Mouse (Mus musculus) embryonic facial prominence, embryonic 14.5 days (tissue): Measurements from ENCODE around the gene Olfr237-ps1. TPM values are rescaled to one million over a fixed set of nuclear protein-coding genes. Genes with fewer than 3 reads are reported as not detected.
"Not testable (repeated sequence)": the region's sequence is repeated elsewhere in the genome, so short reads cannot be mapped to it uniquely, and the experiment has no call there.

Experiments used
- ATAC-seq: fragments of 200-750 bp; cut with Nextera tagmentation; 2 replicates; pipeline ENCODE4 v1.8.0; 2017; ENCODE audit warnings: low read depth, moderate number of reproducible peaks, moderate TSS enrichment
- DNase-seq: peaks from one replicate; pipeline ENCODE4 v3.0.0-alpha.2; 2015; ENCODE audit warnings: low spot score
- H3K27ac ChIP-seq: fragments of 300-500 bp; sonication (generic); replicated peaks from 2 replicates; pipeline ENCODE4 v1.5.1; 2014; ENCODE audit warnings: low read depth, mild to moderate bottlenecking, low read length, moderate library complexity
- H3K27me3 ChIP-seq: fragments of 300-500 bp; sonication (generic); replicated peaks from 2 replicates; pipeline ENCODE4 v1.6.1; 2014; ENCODE audit warnings: low read length; ENCODE audit not compliant: control insufficient read depth, insufficient read depth
- H3K36me3 ChIP-seq: fragments of 300-500 bp; sonication (generic); 2 replicates; pipeline ENCODE4 v1.6.1; 2014; ENCODE audit warnings: low read length, mixed read lengths; ENCODE audit not compliant: control insufficient read depth, insufficient read depth
- H3K4me1 ChIP-seq: fragments of 300-500 bp; sonication (generic); 2 replicates; pipeline ENCODE4 v1.6.1; 2014; ENCODE audit warnings: antibody characterized with exemption, low read length; ENCODE audit not compliant: control insufficient read depth, insufficient read depth
- H3K4me2 ChIP-seq: fragments of 300-500 bp; sonication (generic); 2 replicates; pipeline ENCODE4 v1.6.1; 2014; ENCODE audit warnings: low read depth, mild to moderate bottlenecking, low read length, moderate library complexity, mixed read lengths
- H3K4me3 ChIP-seq: fragments of 300-500 bp; sonication (generic); 2 replicates; pipeline ENCODE4 v1.5.1; 2014; ENCODE audit warnings: low read depth, mild to moderate bottlenecking, low read length
- H3K9ac ChIP-seq: fragments of 300-500 bp; sonication (generic); 2 replicates; pipeline ENCODE4 v1.6.1; 2014; ENCODE audit warnings: low read depth, mild to moderate bottlenecking, low read length, moderate library complexity, mixed read lengths
- H3K9me3 ChIP-seq: fragments of 300-500 bp; sonication (generic); 2 replicates; pipeline ENCODE4 v1.6.1; 2016; ENCODE audit warnings: low read length; ENCODE audit not compliant: control insufficient read depth
- WGBS: fragments of 180-500 bp; shearing (Covaris S2); extraction: QIAGEN DNeasy Blood & Tissue Kit; methylation state at CpG from one replicate; pipeline ENCODE4 v1.1.7; 2014; 5-methylcytosine and 5-hydroxymethylcytosine counted together
- polyA plus RNA-seq: library from polyadenylated mRNA; unstranded; fragments of >200 nt; fragmentation: Nextera tagmentation; extraction: Ambion mirVana; gene quantifications from 2 replicates; pipeline ENCODE4 v1.2.1, GENCODE M21; 2014

Gene Olfr237-ps1
- polyA plus RNA-seq, result not detected in 2 replicates

DNA sequence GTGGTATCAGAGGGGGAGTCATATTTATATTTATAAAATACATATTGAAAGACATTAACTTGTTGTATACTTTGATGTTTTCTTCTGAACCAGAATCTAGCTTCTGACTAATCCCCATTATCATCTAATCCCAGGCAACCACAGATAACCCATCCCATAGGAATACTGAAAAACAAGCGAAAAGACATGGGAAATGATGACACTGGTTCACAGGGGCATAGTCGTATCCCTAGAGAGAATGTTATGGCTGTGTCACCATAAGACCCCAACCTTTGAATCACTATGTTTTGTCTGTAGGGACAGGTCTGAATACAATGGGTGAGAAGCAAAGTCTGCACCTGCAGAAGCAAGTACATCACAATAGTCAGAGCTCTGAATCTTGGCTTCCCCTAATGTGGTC lies at the start of gene Olfr237-ps1:
Gene Olfr237-ps1, plus strand, starts transcription at position 301 of the 400 bp plus-strand sequence.
- not testable (repeated sequence) for H3K4me1 ChIP-seq, ATAC-seq
- 84% methylated on average over 2 of the region's 2 CpGs for WGBS

GRCm38 (mm10) chr6:43106069-43106468 lies 40.3 kb upstream of the Olfr237-ps1 start, which contains the start of gene Olfr441:
Gene Olfr441, plus strand, starts transcription at chr6:43106369.
- not testable (repeated sequence) for H3K9me3 ChIP-seq, H3K4me1 ChIP-seq, H3K36me3 ChIP-seq, H3K4me3 ChIP-seq, H3K9ac ChIP-seq, H3K4me2 ChIP-seq, H3K27ac ChIP-seq, DNase-seq, ATAC-seq, H3K27me3 ChIP-seq
- 94% methylated on average over 1 of the region's 1 CpGs for WGBS

More for the DNA sequence above, at the start of gene Olfr237-ps1:
- not testable (repeated sequence) for DNase-seq, H3K9me3 ChIP-seq, H3K36me3 ChIP-seq, H3K4me2 ChIP-seq, H3K27ac ChIP-seq, H3K9ac ChIP-seq, H3K27me3 ChIP-seq, H3K4me3 ChIP-seq

- Histone ChIP-seq H3K4me3 (no peak overlapping the region), H3K9ac (no peak overlapping the region), H3K27me3 (no peaks in the 10 kb centered on the region), H3K9me3 (no peaks in the 10 kb centered on the region), H3K27ac (no peak overlapping the region), H3K36me3 (no peaks in the 10 kb centered on the region), H3K4me2 (no peak overlapping the region), H3K4me1 (no peaks in the 10 kb centered on the region)
- ATAC-seq (no peak), DNase-seq (no peak)
- WGBS, result 73% methylated on average over 1 of the region's 1 CpGs
These were observed 13.1 kb downstream of the Olfr237-ps1 start for GRCm38 (mm10) chr6:43159502-43159901.

GRCm38 (mm10) chr6:43162982-43163381 lies 16.6 kb downstream of the Olfr237-ps1 start, which contains the start of gene Olfr437:
Gene Olfr437, plus strand, starts transcription at chr6:43163282.
- Histone ChIP-seq H3K9me3 (no peaks in the 10 kb centered on the region), H3K36me3 (no peaks in the 10 kb centered on the region), H3K27ac (no peak within 1 kb of the TSS), H3K4me1 (no peaks in the 10 kb centered on the region), H3K4me2 (no peak within 1 kb of the TSS), H3K4me3 (no peak within 1 kb of the TSS), H3K27me3 (no peaks in the 10 kb centered on the region), H3K9ac (no peak within 1 kb of the TSS)
- WGBS, result 59% methylated on average over 3 of the region's 3 CpGs
- DNase-seq, result no peak
- ATAC-seq, result no peak

DNA sequence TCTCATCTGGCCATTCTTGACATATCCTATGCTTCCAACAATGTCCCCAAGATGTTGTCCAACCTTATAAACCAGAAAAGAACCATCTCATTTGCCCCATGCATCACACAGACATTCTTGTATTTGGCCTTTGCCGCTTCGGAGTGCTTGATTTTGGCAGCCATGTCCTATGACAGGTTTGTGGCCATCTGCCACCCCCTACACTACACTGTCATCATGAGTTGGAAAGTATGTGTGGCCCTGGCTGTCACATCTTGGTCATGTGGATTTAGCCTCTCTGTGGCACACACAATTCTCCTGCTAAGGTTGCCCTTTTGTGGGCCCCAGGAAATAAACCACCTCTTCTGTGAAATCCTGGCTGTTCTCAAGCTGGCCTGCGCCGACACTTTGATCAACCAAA lies 20.9 kb downstream of the Olfr237-ps1 start:
- no peak for DNase-seq
- H3K27ac ChIP-seq, result no peak overlapping the region
- no peak overlapping the region for H3K9ac ChIP-seq
- no peak overlapping the region for H3K4me2 ChIP-seq
- no peak for ATAC-seq
- H3K4me3 ChIP-seq, result no peak overlapping the region
- no peaks in the 10 kb centered on the region for H3K9me3 ChIP-seq
- whole genome bisulfite sequencing, result 95% methylated on average over 4 of the region's 4 CpGs
- no peaks in the 10 kb centered on the region for H3K36me3 ChIP-seq
- no peaks in the 10 kb centered on the region for H3K4me1 ChIP-seq
- no peaks in the 10 kb centered on the region for H3K27me3 ChIP-seq

GRCm38 (mm10) chr6:43171840-43172239 lies 25.5 kb downstream of the Olfr237-ps1 start, which contains the start of gene Olfr13:
Gene Olfr13, plus strand, starts transcription at chr6:43172140.
- ATAC-seq (no peak), DNase-seq (no peak)
- no peaks in the 10 kb centered on the region for H3K36me3 ChIP-seq
- no peaks in the 10 kb centered on the region for H3K4me1 ChIP-seq
- H3K4me2 ChIP-seq, result no peak within 1 kb of the TSS
- no peak within 1 kb of the TSS for H3K27ac ChIP-seq
- WGBS, result 77% methylated on average over 4 of the region's 4 CpGs
- no peak within 1 kb of the TSS for H3K9ac ChIP-seq
- H3K27me3 ChIP-seq, result no peaks in the 10 kb centered on the region
- no peak within 1 kb of the TSS for H3K4me3 ChIP-seq
- H3K9me3 ChIP-seq, result no peaks in the 10 kb centered on the region

GRCm38 (mm10) chr6:43178129-43178528 lies 31.8 kb downstream of the Olfr237-ps1 start:
- Histone ChIP-seq H3K27me3 (no peaks in the 10 kb centered on the region), H3K9me3 (no peaks in the 10 kb centered on the region), H3K4me2 (no peak overlapping the region), H3K9ac (no peak overlapping the region), H3K4me3 (no peak overlapping the region), H3K4me1 (no peaks in the 10 kb centered on the region), H3K27ac (no peak overlapping the region), H3K36me3 (no peaks in the 10 kb centered on the region)
- no peak for ATAC-seq
- 64% methylated on average over 1 of the region's 1 CpGs for WGBS
- DNase-seq, result no peak

DNA sequence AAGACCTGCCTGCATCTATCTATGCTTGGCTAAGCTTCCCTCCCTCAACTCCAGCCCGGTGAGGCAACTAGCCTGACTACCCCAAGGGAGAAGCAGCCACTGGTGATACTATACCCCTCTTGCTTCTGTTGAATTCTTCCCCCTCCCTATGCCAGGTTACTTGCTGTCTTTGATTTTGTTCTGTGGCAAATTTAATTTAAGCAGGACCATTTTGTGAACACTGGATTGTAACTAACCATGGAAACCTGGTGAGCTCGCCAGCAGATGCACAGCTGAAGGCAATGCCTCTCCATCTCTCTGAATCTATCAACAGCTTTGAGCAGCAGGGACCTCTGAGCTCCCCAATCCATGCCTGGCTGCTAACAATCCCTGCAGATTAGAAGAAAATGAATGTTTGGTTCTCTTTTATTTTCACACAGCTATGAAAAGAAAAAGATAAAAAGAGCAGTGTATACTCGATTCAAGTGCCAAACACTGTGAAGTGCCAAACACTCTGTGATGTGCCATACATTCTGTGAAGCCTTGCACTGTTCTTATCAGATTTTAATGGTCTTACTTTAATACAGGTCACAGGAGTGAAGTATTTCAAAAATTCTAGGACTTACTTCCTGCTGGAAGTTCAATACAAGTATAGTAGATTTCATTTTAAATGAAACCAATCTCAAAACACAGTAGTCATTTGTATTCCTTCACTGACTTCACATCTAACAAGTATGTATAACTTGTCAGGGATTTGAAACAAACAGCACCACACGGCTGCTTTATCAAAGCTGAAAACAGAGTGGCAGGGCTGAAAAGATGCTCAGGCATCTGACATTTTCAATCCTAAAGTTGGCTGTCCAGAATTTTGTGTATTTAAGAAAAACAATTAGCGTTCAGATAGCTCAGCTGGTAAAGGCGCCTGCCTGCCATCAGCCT lies 32.5 kb downstream of the Olfr237-ps1 start:
- Histone ChIP-seq H3K9ac (no peak overlapping the region), H3K4me3 (no peak overlapping the region), H3K4me1 (no peaks in the 10 kb centered on the region), H3K4me2 (no peak overlapping the region), H3K27me3 (no peaks in the 10 kb centered on the region), H3K9me3 (no peaks in the 10 kb centered on the region), H3K27ac (no peak overlapping the region), H3K36me3 (no peaks in the 10 kb centered on the region)
- DNase-seq, result no peak
- ATAC-seq, result no peak
- 63% methylated on average over 6 of the region's 6 CpGs for WGBS
